Mouse (Mus musculus) megakaryocyte, adult 5-6 weeks (primary cell): Measurements from ENCODE around the gene Trpv4. TPM values are rescaled to one million over a fixed set of nuclear protein-coding genes. Genes with fewer than 3 reads are reported as not detected.

Experiments used
- ATAC-seq: 2 replicates; pipeline ENCODE4 v1.8.0; 2016; ENCODE audit warnings: mild to moderate bottlenecking, inconsistent platforms; ENCODE audit not compliant: poor library complexity, severe bottlenecking
- total RNA-seq, 2 experiments: library from RNA; stranded (forward) in 1 of 2; stranded (reverse) in 1 of 2; fragments of 153-499, 151-499 nt in 1 of 2; fragments of 221-1000, 200-1000 nt in 1 of 2; gene quantifications; 2 replicates each; pipeline versions ENCODE4 v1.2.3 to v1.2.4; 2015 to 2017

The Trpv4 gene
- total RNA-seq, 2 experiments from 2014 or later, result 1.5 to 1.8 TPM

GRCm38 (mm10) chr5:114631336-114631735, 26.9 kb downstream of the Trpv4 start:
- ATAC-seq, result peak; percentile 47; the same call in 1 of the 2 replicates

GRCm38 (mm10) chr5:114625590-114625989, 32.6 kb downstream of the Trpv4 start:
- ATAC-seq, result peak; percentile 66; the same call in 1 of the 2 replicates

- ATAC-seq, result peak; percentile 75
These were observed 37.9 kb downstream of the Trpv4 start for GRCm38 (mm10) chr5:114620305-114620704.

GRCm38 (mm10) chr5:114618851-114619250, 39.4 kb downstream of the Trpv4 start:
- ATAC-seq, result peak; percentile 64; the same call in 1 of the 2 replicates

- no peak for ATAC-seq
These were observed 40.4 kb downstream of the Trpv4 start for GRCm38 (mm10) chr5:114617809-114618208.

GRCm38 (mm10) chr5:114616336-114617061, 41.7 kb downstream of the Trpv4 start:
- no peak for ATAC-seq

- ATAC-seq, result no peak
These were observed 43.4 kb downstream of the Trpv4 start for GRCm38 (mm10) chr5:114614863-114615262.

GRCm38 (mm10) chr5:114611968-114612608, 46.1 kb downstream of the Trpv4 start:
- no peak for ATAC-seq

- no peak for ATAC-seq
These were observed 47.0 kb downstream of the Trpv4 start for GRCm38 (mm10) chr5:114611256-114611655.

- peak; percentile 71 for ATAC-seq
These were observed 49.7 kb downstream of the Trpv4 start for GRCm38 (mm10) chr5:114608516-114608915.

- no peak for ATAC-seq
These were observed 50.6 kb downstream of the Trpv4 start for GRCm38 (mm10) chr5:114607651-114608050.

- ATAC-seq, result no peak
These were observed 52.2 kb downstream of the Trpv4 start for GRCm38 (mm10) chr5:114605981-114606380.

- ATAC-seq, result no peak
These were observed 53.4 kb downstream of the Trpv4 start for GRCm38 (mm10) chr5:114604781-114605290.

- no peak for ATAC-seq
These were observed 54.2 kb downstream of the Trpv4 start for GRCm38 (mm10) chr5:114603975-114604374.

GRCm38 (mm10) chr5:114602012-114602411, 56.2 kb downstream of the Trpv4 start:
- no peak for ATAC-seq

GRCm38 (mm10) chr5:114597652-114598051, 60.6 kb downstream of the Trpv4 start:
- ATAC-seq, result no peak

- ATAC-seq, result no peak
These were observed 61.0 kb downstream of the Trpv4 start for GRCm38 (mm10) chr5:114597222-114597621.

- peak; percentile 39 for ATAC-seq
These were observed 61.6 kb downstream of the Trpv4 start for GRCm38 (mm10) chr5:114596604-114597003.

- peak; percentile 74 for ATAC-seq
These were observed 63.4 kb downstream of the Trpv4 start for GRCm38 (mm10) chr5:114594741-114595241.

- ATAC-seq, result no peak
These were observed 64.3 kb downstream of the Trpv4 start for GRCm38 (mm10) chr5:114593949-114594348.

GRCm38 (mm10) chr5:114593161-114593821, 64.9 kb downstream of the Trpv4 start:
- no peak for ATAC-seq
